Mouse (Mus musculus) testis, adult 2 months (tissue): ENCODE measurements around the gene Tdrd9.
"Not testable (repeated sequence)": the region's sequence is repeated elsewhere in the genome, so short reads cannot be mapped to it uniquely, and the experiment has no call there.

Experiments
- CTCF ChIP-seq: fragments of 200-500 bp; IDR thresholded peaks from 2 replicates; pipeline ENCODE4 v1.5.1; 2012; ENCODE audit warnings: low read depth, mild to moderate bottlenecking, inconsistent platforms, low read length, moderate library complexity; ENCODE audit not compliant: control insufficient read depth, insufficient read depth, insufficient replicate concordance
- POLR2A ChIP-seq: fragments of 200-500 bp; IDR thresholded peaks from 2 replicates; pipeline ENCODE4 v1.6.1; 2012; ENCODE audit warnings: low read depth, mild to moderate bottlenecking, inconsistent platforms, low read length, moderate library complexity; ENCODE audit not compliant: control insufficient read depth

- TF ChIP-seq CTCF, POLR2A: not testable (repeated sequence)
These were observed 25.3 kb upstream of the Tdrd9 start for GRCm38 (mm10) chr12:111945765-111946655.
